Mouse (Mus musculus) thymus, postnatal 4 days (tissue): ENCODE results near the gene Rasal1.

Experiments
- DNase-seq: peaks from one replicate; pipeline ENCODE4 v3.0.0; 2021

Gene Rasal1

GRCm38 (mm10) chr5:120660816-120661215 lies 12.2 kb downstream of the Rasal1 start:
- peak; percentile 47 for DNase-seq

- peak; percentile 60 for DNase-seq
These were observed 16.3 kb downstream of the Rasal1 start for GRCm38 (mm10) chr5:120664888-120665287.

GRCm38 (mm10) chr5:120668761-120669160 lies 20.1 kb downstream of the Rasal1 start:
- DNase-seq: no peak

GRCm38 (mm10) chr5:120670132-120670531 lies 21.5 kb downstream of the Rasal1 start:
- no peak for DNase-seq

GRCm38 (mm10) chr5:120671865-120672264 lies 23.3 kb downstream of the Rasal1 start:
- DNase-seq: no peak

- peak; percentile 90 for DNase-seq
These were observed 25.0 kb downstream of the Rasal1 start for GRCm38 (mm10) chr5:120673626-120674025.

GRCm38 (mm10) chr5:120674229-120675145 lies 25.9 kb downstream of the Rasal1 start:
- DNase-seq: peak; percentile 82

GRCm38 (mm10) chr5:120677516-120677915 lies 28.9 kb downstream of the Rasal1 start:
- peak; percentile 55 for DNase-seq

- peak; percentile 73 for DNase-seq
These were observed 31.3 kb downstream of the Rasal1 start for GRCm38 (mm10) chr5:120679676-120680555.

- DNase-seq: no peak
These were observed 32.3 kb downstream of the Rasal1 start for GRCm38 (mm10) chr5:120680918-120681317.

- peak; percentile 51 for DNase-seq
These were observed 34.6 kb downstream of the Rasal1 start for GRCm38 (mm10) chr5:120682982-120683771.

- DNase-seq: peak; percentile 81
These were observed 37.1 kb downstream of the Rasal1 start for GRCm38 (mm10) chr5:120685678-120686077.

GRCm38 (mm10) chr5:120686749-120687483 lies 38.3 kb downstream of the Rasal1 start:
- DNase-seq: no peak

- DNase-seq: no peak
These were observed 38.9 kb downstream of the Rasal1 start for GRCm38 (mm10) chr5:120687484-120687851.

GRCm38 (mm10) chr5:120687897-120688296 lies 39.3 kb downstream of the Rasal1 start:
- no peak for DNase-seq

- peak; percentile 71 for DNase-seq
These were observed 39.8 kb downstream of the Rasal1 start for GRCm38 (mm10) chr5:120688434-120688833.

GRCm38 (mm10) chr5:120690417-120690816 lies 41.8 kb downstream of the Rasal1 start:
- no peak for DNase-seq

- no peak for DNase-seq
These were observed 43.4 kb downstream of the Rasal1 start for GRCm38 (mm10) chr5:120692034-120692433.

GRCm38 (mm10) chr5:120693931-120694694 lies 45.5 kb downstream of the Rasal1 start:
- no peak for DNase-seq

- DNase-seq: peak; percentile 67
These were observed 46.1 kb downstream of the Rasal1 start for GRCm38 (mm10) chr5:120694695-120695074.

GRCm38 (mm10) chr5:120696057-120696743 lies 47.6 kb downstream of the Rasal1 start:
- no peak for DNase-seq
